Comparison of ENCODE assay signal across 8 mouse cellular contexts in genomic region chr5:138993371-138994107, GRCm38 (mm10). TPM values are rescaled to one million over a fixed set of nuclear protein-coding genes. Genes with fewer than 3 reads are reported as not detected.
DNase-seq lines count a peak whose midpoint lies in the region; ATAC-seq and TF ChIP-seq lines count a peak whose summit lies in the region.

No protein-coding gene starts in this region.

- peak overlapping the region; percentile 74 for H3K4me3 ChIP-seq in kidney, embryonic 15.5 days (replicated peaks)
- H3K4me3 ChIP-seq in cortical plate, adult 2 months (ENCODE audit: insufficient read depth, low read length) = peak overlapping the region; percentile 90
- peak overlapping the region; percentile 73 for H3K4me3 ChIP-seq in hindbrain, embryonic 10.5 days

- no peak for DNase-seq in kidney, adult 9 months
- DNase-seq in hindbrain, embryonic 10.5 days (ENCODE audit: low spot score) = peak; percentile 51
- peak; percentile 39 for DNase-seq in mesoderm, embryonic 11.5 days (ENCODE audit: low read depth, low spot score)
- no peak for DNase-seq in gastrocnemius, postnatal 25 days

- H3K36me3 ChIP-seq in kidney, embryonic 15.5 days = 0 out of 2 replicates have a peak, but pooled peaks cover 4% of the 10 kb centered on the region
- no peaks in the 10 kb centered on the region for H3K36me3 ChIP-seq in hindbrain, embryonic 10.5 days

- H3K27ac ChIP-seq in kidney, embryonic 15.5 days = peak overlapping the region; percentile 96
- H3K27ac ChIP-seq in cortical plate, adult 2 months (ENCODE audit: insufficient read depth, low read length) = no peak overlapping the region
- peak overlapping the region; percentile 87 for H3K27ac ChIP-seq in hindbrain, embryonic 10.5 days

- peak overlapping the region; percentile 79 for H3K9ac ChIP-seq in kidney, embryonic 15.5 days

- peak; percentile 3; the same call in 1 of the 2 replicates for ATAC-seq in kidney, embryonic 15.5 days (replicated peaks; ENCODE audit: low FRiP score)
- no peak for ATAC-seq in granulocyte monocyte progenitor cell, adult 5-6 weeks (replicated peaks; ENCODE audit: poor library complexity, severe bottlenecking)
- ATAC-seq in megakaryocyte progenitor cell, adult 5-6 weeks (replicated peaks; ENCODE audit: poor library complexity) = no peak

- TF ChIP-seq CTCF in cortical plate, adult 2 months (IDR thresholded peaks at IDR 0.05; ENCODE audit: extremely low read depth, insufficient read depth, low read length) = no peak

- peaks cover 65% of the 10 kb centered on the region for H3K27me3 ChIP-seq in kidney, embryonic 15.5 days
- H3K27me3 ChIP-seq in hindbrain, embryonic 10.5 days (ENCODE audit: insufficient read depth, poor library complexity, severe bottlenecking) = peaks cover 91% of the 10 kb centered on the region

- under 1% methylated on average over 40 of the region's 40 CpGs for WGBS in kidney, embryonic 15.5 days
- WGBS in hindbrain, embryonic 10.5 days = under 1% methylated on average over 40 of the region's 40 CpGs

- H3K4me2 ChIP-seq in kidney, embryonic 15.5 days = peak overlapping the region; percentile 96

- no peaks in the 10 kb centered on the region for H3K9me3 ChIP-seq in kidney, embryonic 15.5 days (replicated peaks)
- no peaks in the 10 kb centered on the region for H3K9me3 ChIP-seq in hindbrain, embryonic 10.5 days

- TF ChIP-seq POLR2A in cortical plate, adult 2 months (IDR thresholded peaks at IDR 0.05; ENCODE audit: extremely low read depth, insufficient read depth, low read length) = no peak

- H3K4me1 ChIP-seq in kidney, embryonic 15.5 days = peaks cover 86% of the 10 kb centered on the region
- H3K4me1 ChIP-seq in cortical plate, adult 2 months (ENCODE audit: control insufficient read depth, insufficient read depth, low read length) = peaks cover 2% of the 10 kb centered on the region; the same call in 1 of the 2 replicates
- H3K4me1 ChIP-seq in hindbrain, embryonic 10.5 days (replicated peaks) = peaks cover 89% of the 10 kb centered on the region

RNA-seq across cellular contexts. Expression of gene Pdgfa, which starts 3.6 kb away (rescaled TPM):
- 52.9 and 55.7 TPM in 2 replicates for polyA plus RNA-seq in kidney, embryonic 15.5 days (2015; fragmentation: Nextera tagmentation; extraction: Ambion mirVana)
- polyA plus RNA-seq in cortical plate, adult 2 months (2012; rRNA removed) = 29.4 and 30.0 TPM in 2 replicates
- polyA plus RNA-seq in hindbrain, embryonic 10.5 days (2016; fragmentation: Nextera tagmentation; extraction: Ambion mirVana) = 10.4 and 12.8 TPM in 2 replicates
- 0.34 TPM in 1 of 2 replicates, not detected in the other for total RNA-seq in granulocyte monocyte progenitor cell, adult 5-6 weeks (2014; fragmentation: Nextera tagmentation)
- not detected in 2 replicates for total RNA-seq in granulocyte monocyte progenitor cell, adult 5-6 weeks (2017)
- total RNA-seq in megakaryocyte progenitor cell, adult 5-6 weeks (2015) = 0.25 and 0.71 TPM in 2 replicates
- 1.3 TPM in 1 of 2 replicates, not detected in the other for total RNA-seq in megakaryocyte progenitor cell, adult 5-6 weeks (2017)
- 10 to 100 TPM; 22.2 to 22.3 TPM for total RNA-seq in gastrocnemius, postnatal 25 days (2021)

Comparison
In these comparisons a context has a peak if more than half of its experiments do, and no peak if none do; other contexts are left out.
1. DNase-seq: peak in hindbrain, embryonic 10.5 days (single experiment) and mesoderm, embryonic 11.5 days (single experiment); none in kidney, adult 9 months (single experiment) and gastrocnemius, postnatal 25 days (single experiment).
2. RNA of gene Pdgfa, which starts 3.6 kb away (total RNA-seq): 22.2 to 22.3 TPM in gastrocnemius, postnatal 25 days; 0.25 to 1.3 TPM in megakaryocyte progenitor cell, adult 5-6 weeks and 0.34 TPM in granulocyte monocyte progenitor cell, adult 5-6 weeks; every median in the first group is over 4 times any median in the second.
3. Peak in every context shown above with its lines, with median percentiles within 50 percentile points of each other: H3K4me3 ChIP-seq.